Mouse (Mus musculus): ENCODE data around the gene Il17ra. TPM values are rescaled to one million over a fixed set of nuclear protein-coding genes. Genes with fewer than 3 reads are reported as not detected.

Il17ra gene
- polyA plus RNA-seq, 2 experiments: 3.6 to 6.0 TPM

- Histone ChIP-seq H3K9ac (replicated peaks) (no peak overlapping the region), H3K4me3 (ENCODE audit: insufficient read depth in 1 of 2, low read depth in 2 of 2, low read length in 2 of 2) (no peak overlapping the region), H3K4me1 (replicated peaks; ENCODE audit: control insufficient read depth in 2 of 2, insufficient read depth in 2 of 2, low read length in 1 of 2) (peaks cover 0 to 17% of the 10 kb centered on the region in 2 experiments; a peak in 2 of 4 replicates), H3K9me3 (ENCODE audit: control insufficient read depth, low read length) (no peaks in the 10 kb centered on the region), H3K4me2 (ENCODE audit: low read depth) (no peak overlapping the region), H3K36me3 (replicated peaks; ENCODE audit: control insufficient read depth, insufficient read depth, low read depth) (peaks cover 9% of the 10 kb centered on the region), H3K27me3 (ENCODE audit: control insufficient read depth, insufficient read depth, low read length) (no peaks in the 10 kb centered on the region), H3K27ac (no peak overlapping the region)
- DNase-seq (ENCODE audit: low read depth in 3 of 3, low spot score in 3 of 3) (no peak), ATAC-seq (ENCODE audit: insufficient read depth) (no peak; the same call in 1 of the 2 replicates)
- 85% methylated on average over 8 of the region's 8 CpGs for WGBS (ENCODE audit: insufficient replicate concordance)
- TF ChIP-seq EP300 (IDR thresholded peaks at IDR 0.05; ENCODE audit: low read depth) (no peak), CTCF (IDR thresholded peaks at IDR 0.05; ENCODE audit: low read depth) (no peak)
These were observed 12.2 kb downstream of the Il17ra start for GRCm38 (mm10) chr6:120475288-120475687.

GRCm38 (mm10) chr6:120479302-120479701 is 16.3 kb downstream of the Il17ra start:
- H3K36me3 ChIP-seq (replicated peaks; ENCODE audit: control insufficient read depth, insufficient read depth, low read depth): peaks cover 9% of the 10 kb centered on the region
- peaks cover 0 to 6% of the 10 kb centered on the region in 2 experiments; a peak in 1 of 4 replicates for H3K4me1 ChIP-seq (replicated peaks; ENCODE audit: control insufficient read depth in 2 of 2, insufficient read depth in 2 of 2, low read length in 1 of 2)
- TF ChIP-seq EP300 (IDR thresholded peaks at IDR 0.05; ENCODE audit: low read depth) (no peak), CTCF (IDR thresholded peaks at IDR 0.05; ENCODE audit: low read depth) (no peak)
- H3K4me2 ChIP-seq (ENCODE audit: low read depth): no peak overlapping the region
- no peaks in the 10 kb centered on the region for H3K27me3 ChIP-seq (ENCODE audit: control insufficient read depth, insufficient read depth, low read length)
- H3K9me3 ChIP-seq (ENCODE audit: control insufficient read depth, low read length): no peaks in the 10 kb centered on the region
- no peak overlapping the region for H3K4me3 ChIP-seq (ENCODE audit: insufficient read depth in 1 of 2, low read depth in 2 of 2, low read length in 2 of 2)
- DNase-seq (ENCODE audit: low read depth in 3 of 3, low spot score in 3 of 3): no peak
- 43% methylated on average over 2 of the region's 2 CpGs for WGBS (ENCODE audit: insufficient replicate concordance)
- no peak for ATAC-seq (ENCODE audit: insufficient read depth)
- no peak overlapping the region for H3K27ac ChIP-seq
- no peak overlapping the region for H3K9ac ChIP-seq (replicated peaks)

- H3K36me3 ChIP-seq (replicated peaks; ENCODE audit: control insufficient read depth, insufficient read depth, low read depth): peaks cover 6% of the 10 kb centered on the region
- H3K27me3 ChIP-seq (ENCODE audit: control insufficient read depth, insufficient read depth, low read length): no peaks in the 10 kb centered on the region
- TF ChIP-seq EP300 (IDR thresholded peaks at IDR 0.05; ENCODE audit: low read depth) (no peak), CTCF (IDR thresholded peaks at IDR 0.05; ENCODE audit: low read depth) (no peak)
- no peak overlapping the region for H3K27ac ChIP-seq
- no peak for ATAC-seq (ENCODE audit: insufficient read depth)
- DNase-seq (ENCODE audit: low read depth in 3 of 3, low spot score in 3 of 3): no peak
- H3K4me1 ChIP-seq (replicated peaks; ENCODE audit: control insufficient read depth in 2 of 2, insufficient read depth in 2 of 2, low read length in 1 of 2): peaks cover 0 to 6% of the 10 kb centered on the region in 2 experiments; a peak in 2 of 4 replicates
- no peak overlapping the region for H3K4me2 ChIP-seq (ENCODE audit: low read depth)
- WGBS (ENCODE audit: insufficient replicate concordance): 78% methylated on average over 5 of the region's 5 CpGs
- H3K9ac ChIP-seq (replicated peaks): no peak overlapping the region
- H3K9me3 ChIP-seq (ENCODE audit: control insufficient read depth, low read length): no peaks in the 10 kb centered on the region
- H3K4me3 ChIP-seq (ENCODE audit: insufficient read depth in 1 of 2, low read depth in 2 of 2, low read length in 2 of 2): no peak overlapping the region
These were observed 17.3 kb downstream of the Il17ra start for GRCm38 (mm10) chr6:120480361-120480760.

GRCm38 (mm10) chr6:120481538-120481937 is 18.5 kb downstream of the Il17ra start:
- no peaks in the 10 kb centered on the region for H3K27me3 ChIP-seq (ENCODE audit: control insufficient read depth, insufficient read depth, low read length)
- no peak overlapping the region for H3K27ac ChIP-seq
- ATAC-seq (ENCODE audit: insufficient read depth) (no peak), DNase-seq (ENCODE audit: low read depth in 3 of 3, low spot score in 3 of 3) (no peak)
- TF ChIP-seq CTCF (IDR thresholded peaks at IDR 0.05; ENCODE audit: low read depth) (peak; percentile 61), EP300 (IDR thresholded peaks at IDR 0.05; ENCODE audit: low read depth) (no peak)
- H3K4me1 ChIP-seq (replicated peaks; ENCODE audit: control insufficient read depth in 2 of 2, insufficient read depth in 2 of 2, low read length in 1 of 2): peaks cover 0 to 3% of the 10 kb centered on the region in 2 experiments; a peak in 2 of 4 replicates
- H3K4me2 ChIP-seq (ENCODE audit: low read depth): no peak overlapping the region
- 75% methylated on average over 6 of the region's 6 CpGs for WGBS (ENCODE audit: insufficient replicate concordance)
- H3K4me3 ChIP-seq (ENCODE audit: insufficient read depth in 1 of 2, low read depth in 2 of 2, low read length in 2 of 2): no peak overlapping the region
- no peaks in the 10 kb centered on the region for H3K9me3 ChIP-seq (ENCODE audit: control insufficient read depth, low read length)
- H3K9ac ChIP-seq (replicated peaks): no peak overlapping the region
- H3K36me3 ChIP-seq (replicated peaks; ENCODE audit: control insufficient read depth, insufficient read depth, low read depth): peaks cover 6% of the 10 kb centered on the region

- TF ChIP-seq EP300 (IDR thresholded peaks at IDR 0.05; ENCODE audit: low read depth): no peak
- no peak for TF ChIP-seq CTCF (IDR thresholded peaks at IDR 0.05; ENCODE audit: low read depth)
- no peak overlapping the region for H3K9ac ChIP-seq (replicated peaks)
- no peak for DNase-seq (ENCODE audit: low read depth in 3 of 3, low spot score in 3 of 3)
- no peaks in the 10 kb centered on the region for H3K27me3 ChIP-seq (ENCODE audit: control insufficient read depth, insufficient read depth, low read length)
- H3K27ac ChIP-seq: no peak overlapping the region
- WGBS (ENCODE audit: insufficient replicate concordance): 85% methylated on average over 14 of the region's 14 CpGs
- ATAC-seq (ENCODE audit: insufficient read depth): no peak
- no peaks in the 10 kb centered on the region for H3K9me3 ChIP-seq (ENCODE audit: control insufficient read depth, low read length)
- no peak overlapping the region for H3K4me2 ChIP-seq (ENCODE audit: low read depth)
- no peak overlapping the region for H3K4me3 ChIP-seq (ENCODE audit: insufficient read depth in 1 of 2, low read depth in 2 of 2, low read length in 2 of 2)
- peaks cover 6% of the 10 kb centered on the region for H3K36me3 ChIP-seq (replicated peaks; ENCODE audit: control insufficient read depth, insufficient read depth, low read depth)
- peaks cover 0 to 3% of the 10 kb centered on the region in 2 experiments; a peak in 2 of 4 replicates for H3K4me1 ChIP-seq (replicated peaks; ENCODE audit: control insufficient read depth in 2 of 2, insufficient read depth in 2 of 2, low read length in 1 of 2)
These were observed 19.0 kb downstream of the Il17ra start for GRCm38 (mm10) chr6:120482021-120482420.
